11 mouse cellular contexts compared by ENCODE assay signal in the genomic region with DNA sequence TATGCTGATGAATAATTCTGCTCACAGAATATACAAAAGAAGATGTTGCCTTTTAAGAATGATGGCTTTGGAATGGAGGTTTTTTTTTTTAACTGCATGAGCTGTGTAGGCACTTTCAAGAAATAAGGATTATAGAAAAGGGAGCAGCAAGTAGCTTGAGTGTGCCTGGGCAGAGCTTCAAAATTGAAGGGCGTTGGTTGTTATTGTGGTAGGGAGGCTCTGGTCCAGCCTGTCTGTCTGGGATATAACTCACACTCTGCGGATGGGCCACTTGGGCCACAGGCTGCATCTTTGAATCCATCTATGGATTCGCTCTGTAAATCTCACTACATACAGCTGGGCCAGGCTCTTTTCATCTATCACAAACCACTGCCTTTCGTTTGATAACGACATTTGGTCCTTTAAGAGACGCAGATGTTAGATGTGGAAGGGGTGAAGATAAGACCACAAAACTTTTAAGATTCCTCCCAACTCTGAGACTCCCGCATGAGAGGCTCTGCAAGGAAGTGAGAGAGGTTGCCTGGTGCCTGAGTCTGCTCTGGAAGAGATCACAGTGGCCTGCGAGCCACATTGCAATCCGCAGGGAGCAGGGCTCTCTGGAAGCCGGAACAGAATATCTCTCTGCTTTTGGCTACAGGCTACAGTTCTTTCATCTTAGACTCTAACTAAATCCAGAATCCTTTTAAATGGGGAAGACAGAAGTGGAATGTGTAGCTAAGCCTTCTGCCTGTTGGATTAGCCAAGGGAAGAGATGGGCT.
DNase-seq lines count a peak whose midpoint lies in the region; ATAC-seq and TF ChIP-seq lines count a peak whose summit lies in the region.
"Had no signal": no experiment of that assay in that cellular context is flagged by ENCODE, and none has a peak within 500 bp of the region (broad histone marks: within the 10 kb centered on the region; RNA-seq: fewer than 3 reads in every experiment).

No protein-coding gene starts in this region.

- no peak overlapping the region for H3K4me3 ChIP-seq in hindbrain, embryonic 10.5 days
- no peak overlapping the region for H3K4me3 ChIP-seq in hindbrain, embryonic 14.5 days (replicated peaks; ENCODE audit: low read length)
- H3K4me3 ChIP-seq in embryonic fibroblast, embryonic 13.5 days (ENCODE audit: insufficient read depth, low read length): no peak overlapping the region
- H3K4me3 ChIP-seq in heart, postnatal 0 days (ENCODE audit: low read depth, low read length): no peak overlapping the region
- no peak overlapping the region for H3K4me3 ChIP-seq in thymus, adult 2 months (ENCODE audit: control insufficient read depth, insufficient read depth, low read length)
- no peak overlapping the region for H3K4me3 ChIP-seq in liver, embryonic 12.5 days
- H3K4me3 ChIP-seq: megakaryocyte, embryonic 14.5 days had no signal

- no peak overlapping the region for H3K9ac ChIP-seq in hindbrain, embryonic 14.5 days
- H3K9ac ChIP-seq in heart, postnatal 0 days (replicated peaks; ENCODE audit: low read depth, low read length): no peak overlapping the region
- no peak overlapping the region for H3K9ac ChIP-seq in liver, embryonic 12.5 days

- no peaks in the 10 kb centered on the region for H3K36me3 ChIP-seq in hindbrain, embryonic 10.5 days
- no peaks in the 10 kb centered on the region for H3K36me3 ChIP-seq in hindbrain, embryonic 14.5 days (replicated peaks; ENCODE audit: control insufficient read depth, insufficient read depth)
- no peaks in the 10 kb centered on the region for H3K36me3 ChIP-seq in heart, postnatal 0 days (replicated peaks; ENCODE audit: control insufficient read depth, insufficient read depth, low read length)
- no peaks in the 10 kb centered on the region for H3K36me3 ChIP-seq in thymus, adult 2 months (ENCODE audit: control insufficient read depth, insufficient read depth, low read length)
- H3K36me3 ChIP-seq in liver, embryonic 12.5 days: no peaks in the 10 kb centered on the region

- TF ChIP-seq EP300 in heart, postnatal 0 days (IDR thresholded peaks at IDR 0.05; ENCODE audit: low read depth): no peak

- H3K27me3 ChIP-seq in hindbrain, embryonic 10.5 days (ENCODE audit: insufficient read depth, poor library complexity, severe bottlenecking): no peaks in the 10 kb centered on the region
- no peaks in the 10 kb centered on the region for H3K27me3 ChIP-seq in hindbrain, embryonic 14.5 days (ENCODE audit: control insufficient read depth, insufficient read depth, low read length)
- no peaks in the 10 kb centered on the region for H3K27me3 ChIP-seq in heart, postnatal 0 days (ENCODE audit: control insufficient read depth, insufficient read depth, low read length)
- no peaks in the 10 kb centered on the region for H3K27me3 ChIP-seq in thymus, adult 2 months (ENCODE audit: control insufficient read depth, insufficient read depth, low read length)
- peaks cover under 1% of the 10 kb centered on the region; the same call in 1 of the 2 replicates for H3K27me3 ChIP-seq in liver, embryonic 12.5 days (replicated peaks)
- H3K27me3 ChIP-seq: Patski had no signal

- no peak for ATAC-seq in hindbrain, embryonic 14.5 days (ENCODE audit: low FRiP score)
- no peak for ATAC-seq in heart, postnatal 0 days (ENCODE audit: insufficient read depth, low read depth)
- ATAC-seq in liver, embryonic 12.5 days: no peak
- ATAC-seq: Patski had no signal

- TF ChIP-seq CTCF in embryonic fibroblast, embryonic 13.5 days (IDR thresholded peaks at IDR 0.05; ENCODE audit: borderline replicate concordance, insufficient read depth, low read length): no peak
- no peak for TF ChIP-seq CTCF in heart, postnatal 0 days (IDR thresholded peaks at IDR 0.05; ENCODE audit: low read depth)
- TF ChIP-seq CTCF in thymus, adult 2 months (IDR thresholded peaks at IDR 0.05; ENCODE audit: borderline replicate concordance, control insufficient read depth, extremely low read depth, insufficient read depth, low read length, poor library complexity): no peak

- no peaks in the 10 kb centered on the region for H3K9me3 ChIP-seq in hindbrain, embryonic 10.5 days
- no peaks in the 10 kb centered on the region for H3K9me3 ChIP-seq in hindbrain, embryonic 14.5 days (ENCODE audit: control insufficient read depth, low read length)
- H3K9me3 ChIP-seq in heart, postnatal 0 days (replicated peaks; ENCODE audit: control insufficient read depth, low read length): no peaks in the 10 kb centered on the region
- no peaks in the 10 kb centered on the region for H3K9me3 ChIP-seq in liver, embryonic 12.5 days (replicated peaks)
- H3K9me3 ChIP-seq: megakaryocyte, embryonic 14.5 days had no signal

- no peak for TF ChIP-seq POLR2A in embryonic fibroblast, embryonic 13.5 days (IDR thresholded peaks at IDR 0.05; ENCODE audit: low read depth, low read length)
- no peak for TF ChIP-seq POLR2A in thymus, adult 2 months (IDR thresholded peaks at IDR 0.05; ENCODE audit: control insufficient read depth, extremely low read depth, insufficient read depth, low read length, poor library complexity)

- no peak for DNase-seq in hindbrain, embryonic 10.5 days (ENCODE audit: low spot score)
- no peak for DNase-seq in hindbrain, embryonic 14.5 days (ENCODE audit: low spot score)
- DNase-seq in heart, postnatal 0 days (ENCODE audit: low spot score): no peak
- peak; percentile 62 for DNase-seq in skeletal muscle tissue, adult 2 months (ENCODE audit: low read depth, low spot score)
- DNase-seq in lung, postnatal 14 days: no peak
- DNase-seq in thymus, adult 2 months: no peak
- DNase-seq: kidney, postnatal 14 days had no signal

- WGBS in hindbrain, embryonic 10.5 days: 86% methylated on average over 10 of the region's 10 CpGs
- 86% methylated on average over 10 of the region's 10 CpGs for WGBS in hindbrain, embryonic 14.5 days
- WGBS in heart, postnatal 0 days: 69% methylated on average over 10 of the region's 10 CpGs
- WGBS in thymus, adult 2 months: 79% methylated on average over 10 of the region's 10 CpGs
- 50% methylated on average over 10 of the region's 10 CpGs for WGBS in liver, embryonic 12.5 days (ENCODE audit: insufficient replicate concordance)

- H3K4me2 ChIP-seq in hindbrain, embryonic 14.5 days (replicated peaks): no peak overlapping the region
- H3K4me2 ChIP-seq in heart, postnatal 0 days (ENCODE audit: low read depth, low read length): no peak overlapping the region
- H3K4me2 ChIP-seq in liver, embryonic 12.5 days: no peak overlapping the region

- H3K4me1 ChIP-seq in hindbrain, embryonic 10.5 days (replicated peaks): peaks cover 30% of the 10 kb centered on the region
- 0 out of 2 replicates have a peak, but pooled peaks cover under 1% of the 10 kb centered on the region for H3K4me1 ChIP-seq in hindbrain, embryonic 14.5 days (replicated peaks; ENCODE audit: control insufficient read depth, insufficient read depth, low read length)
- no peaks in the 10 kb centered on the region for H3K4me1 ChIP-seq in embryonic fibroblast, embryonic 13.5 days (ENCODE audit: control insufficient read depth, insufficient read depth, low read length)
- 0 out of 2 replicates have a peak, but pooled peaks cover 8% of the 10 kb centered on the region for H3K4me1 ChIP-seq in heart, postnatal 0 days (ENCODE audit: control insufficient read depth, insufficient read depth)
- no peaks in the 10 kb centered on the region for H3K4me1 ChIP-seq in thymus, adult 2 months (replicated peaks; ENCODE audit: control insufficient read depth, insufficient read depth, low read length)
- no peaks in the 10 kb centered on the region for H3K4me1 ChIP-seq in liver, embryonic 12.5 days
- H3K4me1 ChIP-seq: megakaryocyte, embryonic 14.5 days had no signal

- H3K27ac ChIP-seq in hindbrain, embryonic 10.5 days: peak overlapping the region; percentile 69
- H3K27ac ChIP-seq in hindbrain, embryonic 14.5 days: no peak overlapping the region
- H3K27ac ChIP-seq in embryonic fibroblast, embryonic 13.5 days (ENCODE audit: insufficient read depth, low read length): peak overlapping the region; percentile 73
- peak overlapping the region; percentile 32; the same call in 1 of the 2 replicates for H3K27ac ChIP-seq in heart, postnatal 0 days (ENCODE audit: low read depth)
- H3K27ac ChIP-seq in thymus, adult 2 months (ENCODE audit: control insufficient read depth, insufficient read depth, low read length): no peak overlapping the region
- H3K27ac ChIP-seq in liver, embryonic 12.5 days: no peak overlapping the region

Comparison
In these comparisons a context has a peak if more than half of its experiments do, and no peak if none do; other contexts are left out.
1. H3K27ac ChIP-seq: peak in hindbrain, embryonic 10.5 days (single experiment), embryonic fibroblast, embryonic 13.5 days (single experiment) and heart, postnatal 0 days (single experiment); none in hindbrain, embryonic 14.5 days (single experiment), thymus, adult 2 months (single experiment) and liver, embryonic 12.5 days (single experiment).